ENCODE assay signal across 20 mouse cellular contexts in genomic region chr12:86469919-86470318, GRCm38 (mm10).
DNase-seq lines count a peak whose midpoint lies in the region; ATAC-seq lines count a peak whose summit lies in the region.
"Had no signal": no experiment of that assay in that cellular context is flagged by ENCODE, and none has a peak within 500 bp of the region (broad histone marks: within the 10 kb centered on the region; RNA-seq: fewer than 3 reads in every experiment).

No protein-coding gene starts in this region.

- H3K4me2 ChIP-seq in lung, embryonic 15.5 days = 0 out of 2 replicates have a peak overlapping the region, but pooled peaks have one; percentile 9
- no peak overlapping the region for H3K4me2 ChIP-seq in forebrain, embryonic 12.5 days
- H3K4me2 ChIP-seq: heart, embryonic 11.5 days; neural tube, embryonic 15.5 days had no signal

- peaks cover 11% of the 10 kb centered on the region for H3K4me1 ChIP-seq in lung, embryonic 15.5 days
- no peaks in the 10 kb centered on the region for H3K4me1 ChIP-seq in forebrain, embryonic 12.5 days
- H3K4me1 ChIP-seq: midbrain, embryonic 10.5 days; neural tube, embryonic 15.5 days had no signal

- no peaks in the 10 kb centered on the region for H3K36me3 ChIP-seq in lung, embryonic 15.5 days
- no peaks in the 10 kb centered on the region for H3K36me3 ChIP-seq in forebrain, embryonic 12.5 days (replicated peaks)
- H3K36me3 ChIP-seq: midbrain, embryonic 10.5 days; neural tube, embryonic 15.5 days had no signal

- H3K27ac ChIP-seq in lung, embryonic 15.5 days = no peak overlapping the region
- no peak overlapping the region for H3K27ac ChIP-seq in forebrain, embryonic 12.5 days
- H3K27ac ChIP-seq: layer of hippocampus, adult 2 months; macrophage; midbrain, embryonic 10.5 days; neural tube, embryonic 15.5 days had no signal

- no peak for DNase-seq in lung, adult 18-20 months
- peak; percentile 95 for DNase-seq in ES-CJ7 (ENCODE audit: low read depth, low spot score)
- peak; percentile 96 for DNase-seq in ZHBTc4 (ENCODE audit: low read depth, low spot score)
- peak; percentile 58 for DNase-seq in testis, postnatal 10 days (ENCODE audit: low spot score)
- DNase-seq in gastrocnemius, adult 18-20 months (ENCODE audit: low spot score) = no peak
- DNase-seq: adrenal gland, adult 2 months; cerebellum, adult 8-10 months; gastrocnemius, postnatal 10 days; kidney, adult 9 months; thymus, postnatal 25 days had no signal

- H3K9me3 ChIP-seq in lung, embryonic 15.5 days = no peaks in the 10 kb centered on the region
- H3K9me3 ChIP-seq in forebrain, embryonic 12.5 days = no peaks in the 10 kb centered on the region
- H3K9me3 ChIP-seq: midbrain, embryonic 10.5 days; neural tube, embryonic 15.5 days had no signal

- H3K9ac ChIP-seq in lung, embryonic 15.5 days = no peak overlapping the region
- no peak overlapping the region for H3K9ac ChIP-seq in forebrain, embryonic 12.5 days
- H3K9ac ChIP-seq: neural tube, embryonic 15.5 days had no signal

- 44% methylated on average over 23 of the region's 23 CpGs for WGBS in lung, embryonic 15.5 days
- WGBS in forebrain, embryonic 12.5 days = 59% methylated on average over 23 of the region's 23 CpGs

- ATAC-seq in lung, embryonic 15.5 days (ENCODE audit: borderline replicate concordance, extremely low read depth, low FRiP score, low TSS enrichment) = no peak
- ATAC-seq in forebrain, embryonic 12.5 days (ENCODE audit: low FRiP score) = no peak
- ATAC-seq: forebrain, embryonic 14.5 days; hindbrain, embryonic 16.5 days; intestine, embryonic 16.5 days had no signal

- H3K27me3 ChIP-seq in lung, embryonic 15.5 days = no peaks in the 10 kb centered on the region
- no peaks in the 10 kb centered on the region for H3K27me3 ChIP-seq in forebrain, embryonic 12.5 days
- H3K27me3 ChIP-seq: neural tube, embryonic 15.5 days had no signal

- H3K4me3 ChIP-seq in lung, embryonic 15.5 days = no peak overlapping the region
- no peak overlapping the region for H3K4me3 ChIP-seq in forebrain, embryonic 12.5 days (replicated peaks)
- H3K4me3 ChIP-seq: layer of hippocampus, adult 2 months; midbrain, embryonic 10.5 days; neural tube, embryonic 15.5 days had no signal

Comparison
In these comparisons a context has a peak if more than half of its experiments do, and no peak if none do; other contexts are left out.
1. DNase-seq: peak in ES-CJ7 (single experiment), ZHBTc4 (single experiment) and testis, postnatal 10 days (single experiment); none in lung, adult 18-20 months (0 of 2) and gastrocnemius, adult 18-20 months (single experiment).